Mouse (Mus musculus): ENCODE data around the gene Rnf208.
"Not testable (repeated sequence)": the region's sequence is repeated elsewhere in the genome, so short reads cannot be mapped to it uniquely, and the experiment has no call there.

The Rnf208 gene

DNA sequence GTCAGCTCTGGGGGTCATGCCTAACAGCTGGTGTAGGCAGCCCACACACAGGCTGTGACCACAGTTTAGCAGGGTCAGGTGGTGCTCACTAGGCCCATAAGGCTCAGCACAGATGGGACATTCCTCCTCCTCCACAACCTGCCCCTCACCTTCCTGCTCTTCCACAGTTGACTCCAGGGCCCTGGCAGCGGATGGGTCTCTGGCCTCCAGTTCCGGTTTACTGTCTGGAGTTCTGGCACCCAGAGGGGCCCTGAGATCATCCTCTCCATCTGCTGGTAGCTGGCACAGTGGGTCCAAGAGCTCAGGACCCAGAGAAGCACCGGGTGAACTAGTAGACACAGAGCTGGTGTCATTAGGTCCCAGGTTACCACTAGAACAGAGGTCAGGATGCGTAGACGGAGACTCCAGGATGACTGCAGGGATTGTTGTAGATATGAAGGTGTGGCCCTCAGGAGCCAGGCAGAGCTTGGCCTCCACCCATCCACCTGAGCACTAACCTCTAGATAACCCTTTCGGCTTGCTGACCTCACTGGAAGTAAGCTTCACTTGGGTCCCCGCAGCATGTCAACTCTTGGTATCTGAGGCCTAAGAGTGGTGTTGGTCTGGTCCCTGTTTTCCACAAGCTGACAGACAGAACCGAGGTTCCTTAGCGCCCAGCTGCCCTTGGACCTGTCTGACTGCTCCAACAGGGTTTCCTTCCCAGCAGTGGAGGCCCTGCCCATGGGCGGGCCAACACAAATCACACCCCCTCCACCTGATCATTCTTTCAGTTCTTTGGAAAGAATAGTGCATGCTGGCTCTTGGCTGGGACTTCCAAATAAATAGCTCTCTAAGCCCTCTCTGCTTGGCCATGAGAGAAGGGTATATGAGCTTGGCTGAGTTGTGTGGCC lies 4.4 kb downstream of the Rnf208 start, which contains the start of gene AL732309.1:
Gene AL732309.1, minus strand, starts transcription at position 681 of the 890 bp plus-strand sequence.
- DNase-seq (ENCODE audit: low spot score in 2 of 2): no peak

DNA sequence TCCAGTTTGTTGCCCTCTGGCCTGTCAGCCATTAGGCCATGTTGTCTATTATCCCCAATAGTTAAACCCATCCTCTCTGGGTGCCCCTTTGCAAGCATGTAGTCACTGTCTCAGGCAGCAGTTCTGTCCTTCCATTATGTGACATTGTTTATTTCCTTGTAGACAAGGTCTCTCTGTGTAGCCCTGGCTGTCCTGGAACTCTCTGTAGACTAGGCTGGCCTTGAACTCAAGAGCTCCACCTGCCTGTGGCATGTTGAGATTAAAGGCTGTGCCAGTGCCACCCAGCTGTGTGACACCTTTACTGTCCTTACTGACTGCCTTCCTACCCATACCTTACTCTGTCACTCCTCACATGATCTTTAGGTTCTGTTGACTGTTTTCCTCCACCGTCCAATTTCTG lies 10.3 kb downstream of the Rnf208 start:
- DNase-seq (ENCODE audit: low spot score in 2 of 2): no peak

DNA sequence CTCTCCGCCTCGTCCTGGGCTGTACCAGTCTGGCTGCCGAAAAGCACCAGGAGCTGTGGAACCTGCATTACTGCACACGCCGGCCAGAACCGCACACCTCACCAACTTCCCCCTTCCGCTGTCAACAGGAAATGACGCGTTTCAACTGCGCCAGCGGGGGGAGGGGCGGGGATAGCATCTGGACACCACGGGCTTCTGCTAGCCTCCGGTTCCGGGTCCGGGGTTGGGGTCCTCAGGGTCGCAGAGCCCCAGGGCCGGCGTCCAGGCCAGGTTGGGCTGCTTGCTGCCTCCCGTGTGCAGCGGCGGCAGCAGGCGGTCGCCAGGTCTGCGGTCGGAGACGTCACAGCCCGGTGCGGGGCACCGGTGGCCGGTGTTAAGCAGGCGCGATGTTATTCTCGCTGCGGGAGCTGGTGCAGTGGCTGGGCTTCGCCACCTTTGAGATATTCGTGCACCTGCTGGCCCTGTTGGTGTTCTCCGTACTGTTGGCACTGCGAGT lies 13.3 kb downstream of the Rnf208 start, which contains the start of gene Tmem203:
Gene Tmem203, plus strand, starts transcription at position 156 of the 496 bp plus-strand sequence.
- DNase-seq (ENCODE audit: low spot score in 2 of 2): peak; percentile 83 to 92

DNA sequence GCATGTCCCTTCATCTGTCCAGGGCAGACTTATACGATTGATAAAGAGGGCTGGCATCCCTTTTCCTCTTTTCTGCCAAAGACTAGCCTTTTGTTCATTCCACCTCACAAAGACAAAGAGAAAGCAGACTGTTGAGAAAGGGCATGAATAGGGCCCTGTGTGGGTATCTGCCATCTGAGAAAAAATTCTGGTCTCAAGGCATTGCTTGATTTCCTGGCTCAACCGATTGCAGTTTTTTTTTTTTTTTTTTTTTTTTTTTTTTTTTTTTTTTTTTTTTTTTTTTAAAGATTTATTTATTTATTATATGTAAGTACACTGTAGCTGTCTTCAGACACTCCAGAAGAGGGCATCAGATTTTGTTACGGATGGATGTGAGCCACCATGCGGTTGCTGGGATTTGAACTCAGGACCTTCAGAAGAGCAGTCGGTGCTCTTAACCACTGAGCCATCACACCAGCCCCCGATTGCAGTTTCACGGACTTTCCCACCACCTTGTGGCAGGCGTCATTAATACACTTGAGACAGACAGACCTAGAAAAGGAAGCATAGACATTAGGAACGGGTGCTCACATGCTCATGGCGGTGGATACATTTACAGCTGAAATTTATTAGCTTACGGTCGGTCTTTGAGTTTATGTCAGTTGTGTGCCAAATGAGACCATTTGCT lies 14.5 kb downstream of the Rnf208 start:
- peak; percentile 68 to 81 for DNase-seq (ENCODE audit: low spot score in 2 of 2)

DNA sequence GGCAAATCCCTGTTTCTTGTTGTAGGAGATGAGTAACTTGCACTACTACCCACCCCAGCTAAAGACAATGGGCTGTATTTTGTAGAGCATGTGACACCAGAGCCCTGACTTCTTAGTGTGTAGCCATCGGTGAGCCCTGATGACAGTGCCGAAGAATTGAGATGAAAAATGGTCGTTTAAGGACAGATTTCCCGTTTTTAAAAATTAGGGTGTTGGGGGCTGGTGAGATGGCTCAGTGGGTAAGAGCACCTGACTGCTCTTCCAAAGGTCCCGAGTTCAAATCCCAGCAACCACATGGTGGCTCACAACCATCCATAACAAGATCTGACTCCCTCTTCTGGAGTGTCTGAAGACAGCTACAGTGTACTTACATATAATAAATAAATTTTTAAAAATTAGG lies 15.2 kb downstream of the Rnf208 start:
- not testable (repeated sequence) for DNase-seq (ENCODE audit: low spot score in 2 of 2)

DNA sequence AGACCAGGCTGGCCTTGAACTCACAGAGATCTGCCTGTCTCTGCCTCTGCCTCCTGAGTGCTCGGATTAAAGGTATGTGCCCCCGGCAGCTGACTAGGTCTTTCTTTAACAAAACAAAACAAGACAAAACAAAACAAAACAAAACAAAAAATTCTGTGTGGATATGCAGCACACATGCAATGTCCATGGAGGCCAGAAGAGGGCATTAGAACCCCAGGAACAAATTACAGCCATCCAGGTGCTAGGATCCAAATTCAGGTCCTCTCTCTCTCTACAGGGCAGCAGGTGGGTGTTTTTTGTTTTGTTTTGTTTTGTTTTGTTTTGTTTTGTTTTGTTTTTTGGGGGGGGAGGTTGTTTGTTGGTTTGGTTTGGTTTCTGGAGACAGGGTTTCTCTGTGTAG lies 16.8 kb downstream of the Rnf208 start:
- no peak for DNase-seq (ENCODE audit: low spot score in 2 of 2)

DNA sequence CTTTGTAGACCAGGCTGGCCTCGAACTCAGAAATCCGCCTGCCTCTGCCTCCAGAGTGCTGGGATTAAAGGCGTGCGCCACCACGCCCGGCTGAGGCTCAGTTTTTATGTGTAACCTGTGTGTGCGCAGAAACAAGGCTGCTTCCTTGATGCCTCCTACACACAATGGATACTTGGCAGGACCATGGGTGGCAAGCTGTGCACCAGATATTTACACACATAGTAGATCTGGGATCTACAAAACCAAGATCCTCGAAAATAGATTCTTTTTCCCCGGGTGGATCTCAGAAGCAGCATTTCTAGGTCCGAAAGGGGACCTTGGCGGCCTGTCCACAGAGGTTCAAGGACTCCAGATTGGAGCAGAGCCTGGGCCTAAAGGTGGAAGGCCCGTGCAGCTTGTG lies 19.8 kb downstream of the Rnf208 start:
- DNase-seq (ENCODE audit: low spot score in 2 of 2): no peak

DNA sequence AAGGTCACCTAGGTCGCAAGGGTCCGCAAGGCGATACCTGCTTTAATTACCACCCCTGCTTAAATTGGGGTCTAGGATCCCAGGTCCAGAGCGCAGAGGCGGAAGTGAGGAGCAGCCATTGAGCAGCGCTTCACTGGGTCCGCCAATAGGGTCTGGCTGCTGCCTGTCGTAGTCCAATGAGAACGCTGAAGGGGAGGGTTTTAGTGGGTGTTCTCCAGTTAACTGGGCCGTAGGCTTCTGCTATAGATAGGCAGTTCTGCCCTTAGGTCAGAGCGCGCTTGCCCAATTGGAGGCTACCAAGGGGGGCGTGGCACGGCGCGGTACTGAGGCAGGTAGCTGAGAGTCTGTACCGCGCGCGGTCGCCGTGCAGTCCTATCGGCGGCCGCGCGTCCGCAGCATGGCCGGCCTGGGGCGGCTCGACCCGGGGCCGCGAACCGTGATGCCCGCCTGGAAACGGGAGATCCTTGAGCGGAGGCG lies 20.3 kb downstream of the Rnf208 start, which contains the start of gene Tprn:
Gene Tprn, plus strand, starts transcription at position 328 of the 477 bp plus-strand sequence.
- DNase-seq (ENCODE audit: low spot score in 2 of 2): peak; percentile 96

DNA sequence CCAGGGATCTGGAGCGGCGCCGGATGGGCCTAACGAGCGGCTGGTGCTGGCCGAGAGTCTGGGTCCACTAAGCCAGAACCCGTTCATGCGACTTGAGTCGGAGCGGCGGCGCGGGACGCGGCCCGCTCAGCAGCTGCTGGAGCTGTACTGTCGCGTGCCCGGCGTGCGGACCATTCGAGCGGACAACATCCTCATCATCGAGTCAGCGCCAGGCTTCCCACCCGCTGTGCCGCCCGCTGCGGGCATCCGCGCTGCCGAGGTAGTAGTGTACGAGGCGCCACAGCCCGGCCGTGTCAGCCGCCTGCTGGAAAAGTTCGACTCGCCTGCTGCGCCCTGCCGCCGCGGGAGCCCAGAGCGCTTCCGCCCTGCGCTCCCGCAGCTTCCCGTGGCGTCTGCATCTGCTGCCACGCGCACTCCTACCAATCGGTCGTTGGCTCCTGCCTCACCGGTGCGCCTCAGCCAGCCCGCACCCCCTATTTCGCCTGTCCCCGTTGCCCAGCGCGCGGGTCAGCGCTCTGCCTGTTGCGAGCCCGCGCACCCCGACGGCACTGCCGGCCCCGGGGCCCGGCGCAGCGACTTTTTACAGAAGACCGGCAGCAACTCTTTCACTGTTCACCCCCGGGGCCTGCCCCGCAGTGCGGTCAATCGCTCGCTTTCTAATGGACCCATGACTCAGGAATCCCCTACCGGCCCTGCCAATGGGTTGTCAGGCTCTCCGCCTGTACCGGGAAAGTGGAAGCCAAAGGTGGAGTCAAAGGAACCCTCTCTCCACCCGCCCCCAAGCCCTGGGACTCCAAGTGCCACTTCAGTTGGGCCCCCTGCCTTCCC lies 21.0 kb downstream of the Rnf208 start:
- peak; percentile 59 to 81 for DNase-seq (ENCODE audit: low spot score in 2 of 2)

DNA sequence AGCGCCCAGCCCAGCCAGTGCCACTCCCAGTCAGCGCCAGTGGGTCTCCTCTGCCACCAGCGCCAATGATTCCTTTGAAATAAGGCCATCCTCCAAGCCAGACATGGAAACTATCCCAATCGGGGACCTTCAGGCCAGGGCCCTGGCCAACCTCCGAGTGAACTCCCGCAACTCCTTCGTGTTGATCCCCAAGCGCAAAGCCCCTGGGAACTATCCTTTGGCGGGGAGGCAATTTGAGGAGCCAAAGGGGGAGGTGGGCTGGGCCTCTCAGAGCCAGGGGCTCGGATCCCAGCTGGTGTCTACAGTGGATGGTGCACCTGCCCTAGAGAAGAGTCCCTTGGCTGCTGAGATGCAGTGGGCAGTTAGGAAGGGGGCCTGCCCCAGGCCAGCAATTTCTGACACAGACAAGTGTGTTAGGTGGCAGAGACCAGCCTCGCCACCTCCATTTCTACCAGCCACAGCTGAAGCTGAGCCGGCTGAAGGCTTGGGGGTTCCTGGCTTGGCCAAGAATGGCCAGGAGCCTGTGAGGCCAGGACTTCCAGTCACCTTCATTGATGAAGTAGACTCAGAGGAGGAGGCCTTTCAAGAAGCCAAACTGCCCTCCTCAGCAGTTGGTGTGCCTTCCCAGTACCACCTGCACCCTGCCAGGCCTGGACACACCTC lies 21.7 kb downstream of the Rnf208 start:
- DNase-seq (ENCODE audit: low spot score in 2 of 2): no peak

DNA sequence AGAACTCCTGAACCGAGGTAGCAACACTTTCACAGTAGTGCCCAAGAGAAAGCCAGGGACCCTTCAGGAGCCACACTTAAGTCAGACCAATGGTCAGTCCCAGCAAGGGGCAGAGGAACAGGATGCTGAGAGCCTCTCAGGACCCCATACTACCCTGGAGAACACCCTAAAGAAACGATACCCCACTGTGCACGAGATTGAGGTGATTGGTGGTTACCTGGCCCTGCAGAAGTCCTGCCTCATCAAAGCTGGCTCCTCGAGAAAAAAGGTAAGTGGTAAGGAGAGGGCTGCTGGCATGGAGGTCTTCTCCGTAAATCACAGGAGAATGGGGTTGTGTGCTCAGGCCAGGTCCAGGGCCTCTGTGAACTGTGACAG lies 22.2 kb downstream of the Rnf208 start:
- DNase-seq (ENCODE audit: low spot score in 2 of 2): no peak

DNA sequence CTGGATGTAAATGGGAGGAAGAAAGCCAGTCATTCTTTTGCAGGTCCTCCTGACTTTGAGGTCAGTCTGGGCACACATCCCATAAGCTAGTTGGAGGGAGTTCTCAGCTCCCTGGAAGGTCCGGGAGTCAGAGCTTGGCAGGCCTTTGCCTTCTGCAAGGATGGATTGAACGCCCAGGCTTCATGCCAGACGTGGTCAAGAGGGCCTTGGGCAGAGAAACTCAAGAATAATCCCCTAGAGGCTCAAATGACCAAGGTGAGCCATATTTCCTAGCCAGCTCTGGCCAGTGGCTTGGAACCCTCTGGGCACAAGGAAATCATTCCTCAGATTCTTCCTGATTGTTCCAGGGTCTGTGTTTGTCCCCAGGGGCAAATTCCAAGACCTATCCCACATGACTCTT lies 22.8 kb downstream of the Rnf208 start:
- DNase-seq (ENCODE audit: low spot score in 2 of 2): no peak

DNA sequence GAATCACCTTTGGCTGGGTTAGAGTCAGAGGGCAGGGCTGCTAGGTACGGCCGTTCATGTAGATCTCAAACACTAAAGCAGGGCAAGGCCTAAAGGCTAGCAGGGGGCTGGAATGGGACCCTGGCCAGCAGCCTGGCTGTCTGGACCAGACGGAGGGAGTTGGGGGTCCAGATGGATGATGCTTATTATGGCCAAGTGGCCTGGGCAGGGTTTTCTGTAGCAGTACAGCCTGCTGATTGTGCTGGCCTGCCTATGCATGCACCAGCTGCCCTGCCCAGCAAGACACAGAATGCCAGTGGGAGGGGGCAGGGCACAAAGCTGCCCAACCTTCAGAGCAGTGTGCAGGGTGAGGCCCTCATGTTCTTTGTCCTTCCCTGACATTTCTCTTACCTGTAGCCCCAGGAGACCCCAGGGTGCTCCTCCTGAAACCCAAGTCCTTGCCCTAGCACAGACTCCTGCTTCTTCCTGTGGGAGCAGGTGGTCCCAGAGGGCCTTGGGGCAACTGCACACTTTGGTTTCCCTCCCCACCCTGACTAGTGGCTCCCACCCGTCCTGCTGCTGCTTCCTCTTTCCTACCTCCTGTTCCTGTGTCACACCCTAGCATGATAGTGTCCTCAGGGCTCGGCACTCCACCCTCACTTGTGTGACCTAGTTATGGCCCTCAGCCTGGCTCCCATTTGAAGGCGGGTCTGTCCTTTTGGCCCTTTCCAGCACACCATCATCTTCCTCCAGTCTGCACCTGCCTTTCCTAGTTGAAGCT lies 24.0 kb downstream of the Rnf208 start:
- DNase-seq (ENCODE audit: low spot score in 2 of 2): no peak

DNA sequence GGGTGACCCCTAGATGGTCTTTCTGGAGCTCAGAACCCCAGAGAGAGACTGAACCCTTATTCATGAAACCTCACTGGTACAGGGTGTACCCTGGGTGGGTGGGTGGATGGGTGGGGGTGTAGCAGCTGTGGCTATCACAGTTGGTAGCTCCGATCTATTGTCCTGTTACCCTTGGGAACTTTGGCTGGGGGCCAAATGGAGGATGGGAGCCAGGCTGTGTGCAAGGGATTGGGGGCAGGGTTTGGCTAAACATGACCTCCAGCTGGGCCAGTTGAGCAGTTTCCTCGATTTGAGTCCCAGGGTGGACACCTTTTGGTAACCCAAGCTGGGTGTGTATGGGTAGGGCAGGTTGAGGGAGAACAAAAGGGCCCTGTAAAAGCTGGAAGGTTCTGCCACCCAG lies 24.7 kb downstream of the Rnf208 start:
- DNase-seq (ENCODE audit: low spot score in 2 of 2): no peak

DNA sequence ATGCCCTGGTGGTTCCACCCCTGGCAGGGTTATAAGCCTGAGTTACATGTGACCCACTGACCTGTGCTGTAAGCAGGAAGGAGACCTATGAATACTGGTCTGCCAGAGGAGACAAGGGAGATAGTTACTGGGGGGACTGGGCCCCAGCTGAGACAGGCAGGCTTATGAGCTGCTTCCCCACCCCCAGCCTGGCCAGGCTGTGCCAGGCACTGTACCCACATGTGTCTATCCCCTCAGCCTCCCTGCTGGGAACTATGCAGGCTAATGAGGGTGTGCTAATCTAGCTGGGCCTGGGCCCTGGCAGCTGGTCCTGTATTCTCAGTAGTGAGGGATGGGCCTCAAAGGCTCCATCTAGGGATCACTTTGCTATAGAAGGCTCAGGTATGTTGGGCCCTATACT lies 25.2 kb downstream of the Rnf208 start:
- DNase-seq (ENCODE audit: low spot score in 2 of 2): no peak

DNA sequence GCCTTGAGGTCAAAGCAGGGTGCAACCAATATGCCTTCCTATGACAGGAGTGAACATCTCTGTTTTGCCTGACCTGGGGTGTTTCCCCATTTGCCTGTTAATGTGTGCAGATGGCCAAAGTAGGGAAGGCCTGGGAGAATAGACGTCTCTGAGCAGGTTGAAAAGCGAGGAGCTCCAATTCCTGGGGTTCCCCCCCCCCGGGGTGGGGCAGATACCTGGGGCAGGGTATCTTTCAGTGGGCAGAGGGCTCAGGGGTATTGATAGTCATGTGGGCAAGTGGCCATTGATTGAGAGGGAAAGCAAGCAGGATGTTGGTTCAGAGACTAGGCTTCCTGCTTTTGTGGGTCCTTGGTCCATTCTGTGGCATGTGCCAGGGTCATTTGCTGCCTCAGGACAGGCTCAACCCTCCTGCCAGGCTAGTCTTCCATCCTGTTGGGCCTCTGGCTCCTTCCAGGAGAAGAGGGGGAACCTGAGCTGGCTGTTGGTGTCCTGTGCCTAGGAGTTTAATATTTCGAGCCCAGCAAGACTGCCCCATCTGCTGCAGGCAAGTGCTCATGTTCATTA lies 25.8 kb downstream of the Rnf208 start:
- no peak for DNase-seq (ENCODE audit: low spot score in 2 of 2)

DNA sequence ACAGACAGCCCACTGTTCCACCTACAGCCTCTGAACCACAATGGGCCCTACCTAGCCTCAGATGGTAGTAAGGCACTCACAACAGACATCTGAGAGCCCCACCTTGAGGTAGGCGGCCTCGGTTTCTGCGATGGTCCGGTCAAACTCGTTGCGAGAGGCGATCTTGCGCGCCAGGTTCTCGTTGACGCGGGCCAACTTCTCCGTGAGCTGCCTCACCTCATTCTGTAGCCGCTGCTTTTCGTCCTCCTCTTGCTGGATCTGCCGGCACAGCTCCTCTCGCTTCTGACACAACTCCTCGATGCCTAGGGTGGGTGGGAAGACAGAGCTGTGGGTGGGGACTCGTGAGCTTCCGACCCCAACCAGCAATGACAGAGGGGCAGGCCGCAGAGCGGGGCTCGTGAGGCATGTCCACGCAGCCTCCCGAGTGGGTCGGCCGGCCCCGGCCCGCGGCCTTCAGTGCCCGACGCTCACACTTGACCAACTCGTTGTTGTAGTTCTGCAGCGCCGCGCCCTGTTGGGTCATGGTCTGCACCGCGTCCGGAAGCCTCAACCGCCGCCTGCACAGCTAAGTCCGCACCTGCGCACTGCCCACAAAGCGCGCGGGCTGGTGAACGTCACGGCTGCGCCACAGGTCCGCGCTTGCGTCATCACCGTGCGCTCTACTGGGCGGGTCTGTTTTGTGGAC lies 29.9 kb downstream of the Rnf208 start, which contains the start of the genes Ssna1 and Anapc2:
Gene Ssna1, minus strand, starts transcription at position 612 of the 685 bp plus-strand sequence.
Gene Anapc2, plus strand, starts transcription at position 652 of the 685 bp plus-strand sequence.
- DNase-seq (ENCODE audit: low spot score in 2 of 2): peak; percentile 98 to 99

DNA sequence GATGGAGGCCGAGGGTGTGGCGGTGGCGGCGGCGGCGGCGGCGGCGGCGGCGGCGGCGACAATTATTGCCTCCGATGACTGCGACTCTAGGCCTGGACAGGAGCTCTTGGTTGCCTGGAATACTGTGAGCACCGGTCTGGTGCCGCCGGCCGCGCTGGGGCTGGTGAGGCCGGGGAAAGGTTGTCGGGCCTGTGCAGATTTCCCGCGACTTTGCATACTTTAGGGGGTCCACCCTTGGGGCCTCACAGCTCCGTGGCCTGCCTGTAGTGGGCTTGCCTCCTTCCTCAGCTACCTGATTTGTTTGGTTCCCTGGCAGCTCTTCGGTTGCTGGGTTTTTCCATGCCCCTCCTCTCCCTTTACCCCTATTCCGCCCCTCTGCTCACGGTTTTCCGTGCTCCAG lies 30.5 kb downstream of the Rnf208 start:
- no peak for DNase-seq (ENCODE audit: low spot score in 2 of 2)

DNA sequence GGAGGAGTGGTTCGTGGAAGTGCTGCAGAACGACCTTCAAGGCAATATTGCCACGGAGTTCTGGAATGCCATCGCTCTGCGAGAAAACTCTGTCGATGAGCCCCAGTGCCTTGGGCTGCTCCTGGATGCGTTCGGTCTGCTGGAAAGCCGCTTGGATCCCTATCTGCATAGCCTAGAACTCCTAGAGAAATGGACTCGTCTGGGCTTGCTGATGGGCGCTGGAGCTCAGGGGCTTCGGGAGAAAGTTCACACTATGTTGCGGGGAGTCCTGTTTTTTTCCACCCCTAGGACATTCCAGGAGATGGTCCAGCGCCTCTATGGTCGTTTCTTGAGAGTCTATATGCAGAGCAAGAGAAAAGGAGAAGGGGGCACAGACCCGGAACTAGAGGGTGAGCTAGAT lies 31.0 kb downstream of the Rnf208 start:
- DNase-seq (ENCODE audit: low spot score in 2 of 2): no peak
